Mouse (Mus musculus) cerebellum, postnatal 25 days (tissue): ENCODE measurements at regions not wholly inside any gene's neighbourhood (a gene's known extent, or its start where the extent isn't known, plus 50 kb on each side); places are given as distances from the start of the nearest gene placed in this dataset.

Experiments
- DNase-seq, 2 experiments: peaks; one replicate each; pipeline ENCODE4 v3.0.0; 2021; ENCODE audit warnings: mixed read lengths in 2 of 2

GRCm38 (mm10) chr5:51752024-51752423, 184.5 kb upstream of the Ppargc1a start:
- DNase-seq: no peak

- DNase-seq: no peak
Observed at GRCm38 (mm10) chr5:51750456-51750855, 182.9 kb upstream of the Ppargc1a start.

- DNase-seq: no peak
Observed at GRCm38 (mm10) chr5:51740893-51741292, 173.4 kb upstream of the Ppargc1a start.

- no peak for DNase-seq
Observed at GRCm38 (mm10) chr5:51730241-51730640, 162.7 kb upstream of the Ppargc1a start.

- no peak for DNase-seq
Observed at GRCm38 (mm10) chr5:51729771-51730170, 162.2 kb upstream of the Ppargc1a start.

- DNase-seq: no peak
Observed at GRCm38 (mm10) chr5:51726762-51727161, 159.2 kb upstream of the Ppargc1a start.

GRCm38 (mm10) chr5:51718911-51719310, 151.4 kb upstream of the Ppargc1a start:
- DNase-seq: no peak

- no peak for DNase-seq
Observed at GRCm38 (mm10) chr5:51718451-51718850, 150.9 kb upstream of the Ppargc1a start.

GRCm38 (mm10) chr5:51711860-51712560, 144.5 kb upstream of the Ppargc1a start:
- no peak for DNase-seq

GRCm38 (mm10) chr5:51710664-51711063, 143.1 kb upstream of the Ppargc1a start:
- no peak for DNase-seq

GRCm38 (mm10) chr5:51709447-51709991, 142.0 kb upstream of the Ppargc1a start:
- no peak for DNase-seq

- no peak for DNase-seq
Observed at GRCm38 (mm10) chr5:51679884-51680283, 112.4 kb upstream of the Ppargc1a start.

GRCm38 (mm10) chr5:51671190-51671589, 103.7 kb upstream of the Ppargc1a start:
- DNase-seq: no peak

GRCm38 (mm10) chr5:51665241-51665640, 97.7 kb upstream of the Ppargc1a start:
- no peak for DNase-seq

- DNase-seq: no peak
Observed at GRCm38 (mm10) chr5:51658232-51658896, 90.8 kb upstream of the Ppargc1a start.

GRCm38 (mm10) chr5:51653507-51653906, 86.0 kb upstream of the Ppargc1a start:
- DNase-seq: no peak

- peak in 1 of 2 experiments; percentile 32 for DNase-seq
Observed at GRCm38 (mm10) chr5:51624400-51624799, 56.9 kb upstream of the Ppargc1a start.
